Mouse (Mus musculus): ENCODE data around the gene Ffar1. TPM values are rescaled to one million over a fixed set of nuclear protein-coding genes. Genes with fewer than 3 reads are reported as not detected.

The Ffar1 gene
- polyA plus RNA-seq, 1 experiment from 2014 or later: not detected

GRCm38 (mm10) chr7:30826660-30827059 lies 34.7 kb downstream of the Ffar1 start:
- Histone ChIP-seq H3K36me3 (ENCODE audit: control insufficient read depth, insufficient read depth, low read length) (no peaks in the 10 kb centered on the region), H3K27ac (ENCODE audit: low read depth, low read length) (no peak overlapping the region), H3K4me1 (replicated peaks; ENCODE audit: control insufficient read depth, insufficient read depth, low read length) (no peaks in the 10 kb centered on the region), H3K9me3 (ENCODE audit: control insufficient read depth, low read length) (no peaks in the 10 kb centered on the region), H3K4me3 (ENCODE audit: low read depth, low read length) (no peak overlapping the region), H3K27me3 (ENCODE audit: control insufficient read depth, insufficient read depth, low read length) (no peaks in the 10 kb centered on the region), H3K4me2 (replicated peaks; ENCODE audit: low read depth, low read length) (no peak overlapping the region), H3K9ac (ENCODE audit: low read depth, low read length) (no peak overlapping the region)
- 94% methylated on average over 10 of the region's 10 CpGs for WGBS
- ATAC-seq (ENCODE audit: low FRiP score): no peak
- no peak for DNase-seq (ENCODE audit: low spot score)

DNA sequence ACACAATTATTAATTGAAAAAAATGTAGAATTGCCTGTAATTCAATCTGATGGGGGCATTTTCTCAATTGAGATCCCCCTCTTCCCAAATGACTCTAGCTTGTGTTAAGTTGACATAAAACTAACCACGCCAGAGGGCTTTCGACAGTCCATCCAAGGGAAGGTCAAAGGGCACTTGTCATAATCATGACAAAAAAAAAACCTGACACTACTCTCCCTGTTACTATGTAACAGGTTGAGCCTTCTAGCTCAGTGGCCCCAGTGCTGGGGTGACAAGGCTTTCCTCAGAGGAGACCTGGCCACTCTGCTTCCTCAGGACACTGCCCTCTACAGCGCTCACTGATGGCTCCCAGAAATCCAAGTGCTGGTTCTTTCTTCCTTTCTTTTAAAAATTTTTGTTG lies 37.1 kb downstream of the Ffar1 start:
- no peak overlapping the region for H3K4me3 ChIP-seq (ENCODE audit: low read depth, low read length)
- H3K27me3 ChIP-seq (ENCODE audit: control insufficient read depth, insufficient read depth, low read length): no peaks in the 10 kb centered on the region
- H3K27ac ChIP-seq (ENCODE audit: low read depth, low read length): no peak overlapping the region
- no peak for ATAC-seq (ENCODE audit: low FRiP score)
- H3K4me1 ChIP-seq (replicated peaks; ENCODE audit: control insufficient read depth, insufficient read depth, low read length): no peaks in the 10 kb centered on the region
- no peak overlapping the region for H3K9ac ChIP-seq (ENCODE audit: low read depth, low read length)
- no peak overlapping the region for H3K4me2 ChIP-seq (replicated peaks; ENCODE audit: low read depth, low read length)
- H3K9me3 ChIP-seq (ENCODE audit: control insufficient read depth, low read length): no peaks in the 10 kb centered on the region
- 90% methylated on average over 3 of the region's 3 CpGs for WGBS
- H3K36me3 ChIP-seq (ENCODE audit: control insufficient read depth, insufficient read depth, low read length): no peaks in the 10 kb centered on the region
- DNase-seq (ENCODE audit: low spot score): no peak

GRCm38 (mm10) chr7:30823675-30824074 lies 37.7 kb downstream of the Ffar1 start, which contains the start of gene Ffar2:
Gene Ffar2, minus strand, starts transcription at chr7:30823775.
- Histone ChIP-seq H3K4me1 (replicated peaks; ENCODE audit: control insufficient read depth, insufficient read depth, low read length) (no peaks in the 10 kb centered on the region), H3K4me3 (ENCODE audit: low read depth, low read length) (no peak within 1 kb of the TSS), H3K9me3 (ENCODE audit: control insufficient read depth, low read length) (no peaks in the 10 kb centered on the region), H3K9ac (ENCODE audit: low read depth, low read length) (no peak within 1 kb of the TSS), H3K4me2 (replicated peaks; ENCODE audit: low read depth, low read length) (no peak within 1 kb of the TSS), H3K36me3 (ENCODE audit: control insufficient read depth, insufficient read depth, low read length) (no peaks in the 10 kb centered on the region), H3K27ac (ENCODE audit: low read depth, low read length) (no peak within 1 kb of the TSS), H3K27me3 (ENCODE audit: control insufficient read depth, insufficient read depth, low read length) (no peaks in the 10 kb centered on the region)
- DNase-seq (ENCODE audit: low spot score) (no peak), ATAC-seq (ENCODE audit: low FRiP score) (no peak)
- WGBS: 90% methylated on average over 18 of the region's 18 CpGs

DNA sequence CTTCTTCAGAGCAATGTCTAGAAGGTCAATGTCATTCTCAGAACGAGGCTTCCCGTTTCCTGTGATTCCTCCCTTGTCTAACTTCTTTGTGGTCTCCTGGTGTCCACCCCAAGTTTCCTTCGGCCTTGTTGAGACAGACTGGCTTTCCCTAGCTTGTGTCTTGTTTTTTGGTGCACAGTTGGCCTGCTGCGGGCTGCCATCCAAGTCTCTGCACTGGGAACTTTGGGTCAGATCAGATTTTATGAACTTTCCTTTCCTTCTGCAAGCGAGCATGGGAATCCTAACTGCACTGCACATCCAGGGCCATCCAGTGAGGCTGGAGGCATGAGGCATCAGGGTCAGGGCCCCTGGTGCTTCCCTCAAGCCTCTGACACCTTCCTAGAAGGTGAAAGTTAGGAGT lies 39.8 kb downstream of the Ffar1 start:
- Histone ChIP-seq H3K4me1 (replicated peaks; ENCODE audit: control insufficient read depth, insufficient read depth, low read length) (no peaks in the 10 kb centered on the region), H3K36me3 (ENCODE audit: control insufficient read depth, insufficient read depth, low read length) (no peaks in the 10 kb centered on the region), H3K9ac (ENCODE audit: low read depth, low read length) (no peak overlapping the region), H3K9me3 (ENCODE audit: control insufficient read depth, low read length) (no peaks in the 10 kb centered on the region), H3K27ac (ENCODE audit: low read depth, low read length) (no peak overlapping the region), H3K4me2 (replicated peaks; ENCODE audit: low read depth, low read length) (no peak overlapping the region), H3K27me3 (ENCODE audit: control insufficient read depth, insufficient read depth, low read length) (no peaks in the 10 kb centered on the region), H3K4me3 (ENCODE audit: low read depth, low read length) (no peak overlapping the region)
- 72% methylated on average over 5 of the region's 5 CpGs for WGBS
- ATAC-seq (ENCODE audit: low FRiP score) (no peak), DNase-seq (ENCODE audit: low spot score) (no peak)

GRCm38 (mm10) chr7:30820854-30821445 lies 40.4 kb downstream of the Ffar1 start:
- H3K9me3 ChIP-seq (ENCODE audit: control insufficient read depth, low read length): no peaks in the 10 kb centered on the region
- no peaks in the 10 kb centered on the region for H3K27me3 ChIP-seq (ENCODE audit: control insufficient read depth, insufficient read depth, low read length)
- no peaks in the 10 kb centered on the region for H3K36me3 ChIP-seq (ENCODE audit: control insufficient read depth, insufficient read depth, low read length)
- H3K4me1 ChIP-seq (replicated peaks; ENCODE audit: control insufficient read depth, insufficient read depth, low read length): no peaks in the 10 kb centered on the region
- 58% methylated on average over 7 of the region's 7 CpGs for WGBS
- no peak overlapping the region for H3K4me3 ChIP-seq (ENCODE audit: low read depth, low read length)
- DNase-seq (ENCODE audit: low spot score) (no peak), ATAC-seq (ENCODE audit: low FRiP score) (no peak)
- no peak overlapping the region for H3K27ac ChIP-seq (ENCODE audit: low read depth, low read length)
- no peak overlapping the region for H3K9ac ChIP-seq (ENCODE audit: low read depth, low read length)
- no peak overlapping the region for H3K4me2 ChIP-seq (replicated peaks; ENCODE audit: low read depth, low read length)

- Histone ChIP-seq H3K9ac (ENCODE audit: low read depth, low read length) (no peak overlapping the region), H3K9me3 (ENCODE audit: control insufficient read depth, low read length) (no peaks in the 10 kb centered on the region), H3K36me3 (ENCODE audit: control insufficient read depth, insufficient read depth, low read length) (no peaks in the 10 kb centered on the region), H3K27ac (ENCODE audit: low read depth, low read length) (no peak overlapping the region), H3K4me1 (replicated peaks; ENCODE audit: control insufficient read depth, insufficient read depth, low read length) (no peaks in the 10 kb centered on the region), H3K4me3 (ENCODE audit: low read depth, low read length) (no peak overlapping the region), H3K27me3 (ENCODE audit: control insufficient read depth, insufficient read depth, low read length) (no peaks in the 10 kb centered on the region), H3K4me2 (replicated peaks; ENCODE audit: low read depth, low read length) (no peak overlapping the region)
- ATAC-seq (ENCODE audit: low FRiP score): no peak
- DNase-seq (ENCODE audit: low spot score): no peak
- 77% methylated on average over 6 of the region's 6 CpGs for WGBS
Observed at GRCm38 (mm10) chr7:30820131-30820530, 41.2 kb downstream of the Ffar1 start.

GRCm38 (mm10) chr7:30812291-30812807 lies 49.0 kb downstream of the Ffar1 start:
- WGBS: 53% methylated on average over 6 of the region's 6 CpGs
- no peak overlapping the region for H3K4me2 ChIP-seq (replicated peaks; ENCODE audit: low read depth, low read length)
- H3K27me3 ChIP-seq (ENCODE audit: control insufficient read depth, insufficient read depth, low read length): no peaks in the 10 kb centered on the region
- H3K4me3 ChIP-seq (ENCODE audit: low read depth, low read length): no peak overlapping the region
- DNase-seq (ENCODE audit: low spot score): peak; percentile 7
- no peaks in the 10 kb centered on the region for H3K36me3 ChIP-seq (ENCODE audit: control insufficient read depth, insufficient read depth, low read length)
- H3K9ac ChIP-seq (ENCODE audit: low read depth, low read length): no peak overlapping the region
- no peak for ATAC-seq (ENCODE audit: low FRiP score)
- no peaks in the 10 kb centered on the region for H3K4me1 ChIP-seq (replicated peaks; ENCODE audit: control insufficient read depth, insufficient read depth, low read length)
- no peaks in the 10 kb centered on the region for H3K9me3 ChIP-seq (ENCODE audit: control insufficient read depth, low read length)
- no peak overlapping the region for H3K27ac ChIP-seq (ENCODE audit: low read depth, low read length)

GRCm38 (mm10) chr7:30811757-30812290 lies 49.5 kb downstream of the Ffar1 start:
- DNase-seq (ENCODE audit: low spot score) (no peak), ATAC-seq (ENCODE audit: low FRiP score) (no peak)
- Histone ChIP-seq H3K27ac (ENCODE audit: low read depth, low read length) (no peak overlapping the region), H3K4me2 (replicated peaks; ENCODE audit: low read depth, low read length) (no peak overlapping the region), H3K9ac (ENCODE audit: low read depth, low read length) (no peak overlapping the region), H3K9me3 (ENCODE audit: control insufficient read depth, low read length) (no peaks in the 10 kb centered on the region), H3K4me3 (ENCODE audit: low read depth, low read length) (no peak overlapping the region), H3K36me3 (ENCODE audit: control insufficient read depth, insufficient read depth, low read length) (no peaks in the 10 kb centered on the region), H3K4me1 (replicated peaks; ENCODE audit: control insufficient read depth, insufficient read depth, low read length) (no peaks in the 10 kb centered on the region), H3K27me3 (ENCODE audit: control insufficient read depth, insufficient read depth, low read length) (no peaks in the 10 kb centered on the region)
- 63% methylated on average over 9 of the region's 9 CpGs for WGBS

DNA sequence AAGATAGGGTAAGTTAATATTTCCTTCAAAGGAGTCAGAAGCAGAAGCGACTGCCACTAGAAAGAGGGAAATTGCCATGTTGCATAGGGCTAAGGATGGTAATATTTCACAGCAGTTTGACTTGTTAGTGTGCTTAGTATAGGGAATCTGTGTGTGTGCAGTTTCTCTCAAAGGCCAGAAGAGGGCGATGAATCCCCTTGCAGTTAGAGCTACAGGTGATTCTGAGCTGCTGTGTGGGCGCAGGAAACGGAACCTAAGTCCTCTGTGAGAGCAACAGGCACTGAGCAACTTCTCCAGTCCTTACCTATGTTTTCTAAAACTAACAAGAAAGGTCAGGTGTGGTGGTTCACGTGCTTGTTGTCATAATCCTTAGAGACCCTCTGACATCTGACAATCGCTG lies 51.0 kb downstream of the Ffar1 start:
- no peak overlapping the region for H3K4me2 ChIP-seq (replicated peaks; ENCODE audit: low read depth, low read length)
- no peaks in the 10 kb centered on the region for H3K36me3 ChIP-seq (ENCODE audit: control insufficient read depth, insufficient read depth, low read length)
- ATAC-seq (ENCODE audit: low FRiP score) (no peak), DNase-seq (ENCODE audit: low spot score) (no peak)
- no peak overlapping the region for H3K9ac ChIP-seq (ENCODE audit: low read depth, low read length)
- H3K4me3 ChIP-seq (ENCODE audit: low read depth, low read length): no peak overlapping the region
- no peak overlapping the region for H3K27ac ChIP-seq (ENCODE audit: low read depth, low read length)
- H3K9me3 ChIP-seq (ENCODE audit: control insufficient read depth, low read length): no peaks in the 10 kb centered on the region
- H3K4me1 ChIP-seq (replicated peaks; ENCODE audit: control insufficient read depth, insufficient read depth, low read length): no peaks in the 10 kb centered on the region
- 55% methylated on average over 6 of the region's 6 CpGs for WGBS
- no peaks in the 10 kb centered on the region for H3K27me3 ChIP-seq (ENCODE audit: control insufficient read depth, insufficient read depth, low read length)

Data from hindbrain, embryonic 11.5 days (tissue).